Mouse (Mus musculus) bone marrow, adult 2 months (tissue): ENCODE results near the gene Ttll6.

ENCODE experiments used
- CTCF ChIP-seq: fragments of 200-500 bp; IDR thresholded peaks from 2 replicates; pipeline ENCODE4 v1.5.1; 2011; ENCODE audit warnings: low read length, control low read depth; ENCODE audit not compliant: control insufficient read depth, insufficient read depth
- POLR2A ChIP-seq: fragments of 200-500 bp; IDR thresholded peaks from 2 replicates; pipeline ENCODE4 v1.6.1; 2011; ENCODE audit warnings: low read depth, mild to moderate bottlenecking, control low read depth, low read length, borderline replicate concordance; ENCODE audit not compliant: control insufficient read depth

DNA sequence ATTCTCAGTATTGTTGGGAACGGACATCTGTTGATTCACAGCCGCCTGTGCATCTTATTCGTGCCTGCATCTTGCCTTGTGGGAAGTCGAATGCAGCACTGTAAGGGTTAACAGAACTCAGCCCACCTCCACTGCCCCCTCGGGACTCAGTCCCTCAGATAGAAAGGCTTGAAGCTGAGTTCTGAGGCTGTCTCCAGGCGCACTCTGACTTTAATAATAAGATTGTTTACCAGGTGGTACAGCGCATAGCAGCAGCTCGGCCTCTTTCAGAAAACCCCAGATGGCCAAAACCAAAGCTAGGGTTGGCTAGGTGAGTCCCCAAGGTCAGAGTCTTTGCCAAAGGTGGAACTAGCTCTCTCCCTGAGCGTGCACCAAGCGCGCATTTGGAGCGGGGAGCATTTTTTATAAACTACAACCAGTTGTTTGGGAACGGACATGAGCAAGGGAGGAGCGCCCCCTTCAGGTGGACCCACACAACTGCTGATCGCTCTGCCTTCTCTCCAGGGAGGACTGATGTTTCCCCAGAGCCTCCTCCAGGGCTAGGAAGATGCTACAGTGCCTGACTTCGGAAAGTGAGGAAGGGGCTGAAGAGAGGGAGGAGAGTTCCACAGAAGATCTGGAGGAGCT is at the start of gene Ttll6:
- TF ChIP-seq CTCF (peak; percentile 57), POLR2A (no peak)
